Mouse (Mus musculus): ENCODE measurements around the gene Syt1.

Gene Syt1

DNA sequence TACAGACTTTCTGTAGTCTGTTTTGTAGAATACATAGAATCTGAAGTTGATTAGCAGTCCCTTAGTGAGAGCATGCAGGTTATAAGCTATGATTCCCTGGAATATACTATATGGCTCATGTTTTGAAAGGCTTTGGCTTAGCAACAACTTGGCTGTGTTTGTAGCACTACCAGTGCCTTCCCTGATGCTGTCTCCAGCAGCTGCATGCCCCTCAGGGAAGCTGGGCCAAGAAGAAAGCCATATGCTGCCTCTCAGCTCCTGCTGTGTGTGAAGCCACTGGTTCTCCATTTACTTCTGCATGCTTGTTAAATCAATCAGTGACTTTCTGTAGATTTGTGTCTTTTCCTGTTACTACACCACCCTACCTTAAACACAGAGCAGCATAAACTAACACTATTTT lies 245.2 kb downstream of the Syt1 start:
- no peak for DNase-seq (ENCODE audit: inconsistent ontology term)

DNA sequence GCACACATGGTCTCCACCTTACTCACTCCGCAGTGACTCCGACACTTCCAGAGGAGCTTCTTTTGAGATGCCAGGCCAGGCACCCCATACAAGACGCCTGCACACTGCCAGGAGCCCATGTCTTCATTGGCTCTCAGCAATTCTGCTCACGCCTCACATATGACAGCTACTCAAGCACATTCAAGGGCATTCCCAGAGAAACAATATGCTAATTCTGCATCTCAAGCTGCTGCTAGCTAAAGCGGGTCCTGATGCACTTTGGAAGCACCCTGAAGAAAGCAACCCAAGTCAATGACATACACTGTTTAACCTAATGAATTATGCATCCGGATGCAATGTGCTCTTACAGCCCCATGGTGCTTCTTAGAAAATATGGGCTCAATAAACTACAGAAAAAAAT lies 247.1 kb downstream of the Syt1 start:
- DNase-seq (ENCODE audit: inconsistent ontology term) = no peak

GRCm38 (mm10) chr10:108753304-108753703 lies 257.5 kb downstream of the Syt1 start:
- no peak for DNase-seq (ENCODE audit: inconsistent ontology term)

DNA sequence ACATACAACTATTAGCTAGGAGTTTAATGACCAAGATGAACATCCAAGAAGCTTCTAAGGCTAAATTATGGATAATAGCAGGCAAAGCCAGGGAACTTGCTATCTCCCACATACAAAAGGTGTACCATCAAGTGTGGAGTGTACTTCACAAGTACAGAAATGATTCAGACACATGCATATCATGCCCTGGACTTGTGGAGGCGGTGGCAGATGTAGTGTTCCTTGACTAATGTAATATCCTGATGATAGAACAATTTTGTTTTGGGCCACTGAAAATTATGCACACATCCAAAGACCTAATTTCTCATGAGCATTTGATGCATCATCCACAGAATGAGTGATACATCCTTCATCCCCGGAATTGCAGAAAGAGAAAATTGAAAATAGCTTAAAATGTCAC lies 267.0 kb downstream of the Syt1 start:
- no peak for DNase-seq (ENCODE audit: inconsistent ontology term)

DNA sequence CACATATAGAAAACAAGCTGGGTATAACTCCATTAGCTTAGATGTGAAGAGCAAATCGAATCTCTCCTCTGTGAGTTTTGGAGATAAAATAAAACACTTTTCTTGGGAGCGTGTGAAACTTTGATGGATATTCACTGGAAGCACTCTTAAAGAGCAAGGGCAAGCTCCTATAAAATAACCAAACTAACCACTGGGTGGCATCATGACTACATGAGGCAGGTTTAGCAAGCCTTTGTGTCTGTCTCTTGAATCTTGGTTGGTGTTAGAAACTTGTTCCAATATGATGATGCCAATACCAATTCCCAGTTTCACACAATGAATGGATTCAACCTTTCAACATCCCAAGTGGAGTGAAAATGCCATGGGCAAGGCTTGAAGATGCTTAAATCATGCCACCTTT lies 276.8 kb downstream of the Syt1 start:
- DNase-seq (ENCODE audit: inconsistent ontology term) = peak; percentile 53

- no peak for DNase-seq (ENCODE audit: inconsistent ontology term)
Observed at GRCm38 (mm10) chr10:108728961-108729360, 281.8 kb downstream of the Syt1 start.

GRCm38 (mm10) chr10:108726391-108726790 lies 284.4 kb downstream of the Syt1 start:
- DNase-seq (ENCODE audit: inconsistent ontology term) = no peak

- DNase-seq (ENCODE audit: inconsistent ontology term) = no peak
Observed at GRCm38 (mm10) chr10:108724878-108725277, 285.9 kb downstream of the Syt1 start.

GRCm38 (mm10) chr10:108710514-108710913 lies 300.3 kb downstream of the Syt1 start:
- no peak for DNase-seq (ENCODE audit: inconsistent ontology term)

- DNase-seq (ENCODE audit: inconsistent ontology term) = no peak
Observed at GRCm38 (mm10) chr10:108705658-108706057, 305.1 kb downstream of the Syt1 start.

DNA sequence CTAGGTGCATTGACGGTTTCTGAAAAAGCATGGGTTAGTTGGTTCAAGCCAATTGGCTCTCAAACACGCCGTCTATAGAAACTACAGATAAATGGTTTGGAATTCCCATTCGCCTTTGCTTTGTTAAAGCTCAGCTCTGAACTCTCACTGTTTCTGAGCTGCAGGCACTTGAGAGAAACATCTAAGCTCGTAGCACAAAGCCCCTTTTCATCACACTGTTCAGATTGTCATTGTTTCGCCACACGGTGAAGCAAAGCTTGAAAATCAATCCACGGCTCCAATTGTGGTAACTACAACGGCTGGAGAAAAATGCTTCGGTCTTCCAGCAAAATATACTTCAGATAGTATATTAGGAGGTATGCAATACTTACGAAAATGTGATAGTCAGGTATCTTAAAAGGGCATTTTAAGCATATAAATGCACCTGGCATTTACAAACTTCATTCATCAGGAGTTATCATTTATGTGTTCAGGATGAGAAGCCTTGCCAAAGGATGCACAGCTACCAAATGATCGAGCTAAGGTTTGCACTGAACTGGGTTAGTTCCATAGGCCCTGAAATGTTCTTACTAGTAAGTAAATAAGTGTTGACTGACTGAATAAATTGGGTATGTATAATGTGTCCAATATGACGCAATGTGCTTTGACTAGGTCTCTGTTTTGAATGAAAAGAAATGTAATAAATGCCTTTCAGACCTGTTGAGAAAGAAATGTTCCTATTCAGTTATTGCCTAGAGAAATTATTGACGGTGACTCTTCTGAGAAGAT lies 309.2 kb downstream of the Syt1 start:
- DNase-seq (ENCODE audit: inconsistent ontology term) = peak; percentile 48

DNA sequence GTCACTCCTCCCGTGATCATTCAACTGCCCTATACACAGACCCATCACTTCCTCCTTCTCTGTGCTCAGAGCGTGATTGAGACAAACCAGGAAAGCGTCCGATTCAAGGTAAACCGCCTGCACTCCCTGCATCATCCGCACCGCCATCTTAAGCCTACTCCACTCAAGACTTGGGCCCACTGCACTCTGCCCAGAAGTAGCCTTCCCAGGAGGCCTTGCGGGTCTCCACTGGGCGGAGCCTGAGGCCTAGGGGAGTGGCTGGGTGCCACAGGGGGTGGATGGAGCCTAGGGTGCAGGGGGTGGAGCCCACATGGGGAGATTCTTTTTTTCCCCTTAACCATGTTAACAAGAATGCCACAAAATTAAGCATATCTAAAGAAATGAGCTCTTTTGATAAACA lies 310.8 kb downstream of the Syt1 start, which contains the start of gene Gm5136:
Gene Gm5136 (minus strand): TSS at position 215 of the 400 bp plus-strand sequence.
- DNase-seq (ENCODE audit: inconsistent ontology term) = no peak

GRCm38 (mm10) chr10:108697062-108697461 lies 313.7 kb downstream of the Syt1 start:
- no peak for DNase-seq (ENCODE audit: inconsistent ontology term)

GRCm38 (mm10) chr10:108690954-108691353 lies 319.8 kb downstream of the Syt1 start:
- no peak for DNase-seq (ENCODE audit: inconsistent ontology term)

- DNase-seq (ENCODE audit: inconsistent ontology term) = no peak
Observed at GRCm38 (mm10) chr10:108686696-108687095, 324.1 kb downstream of the Syt1 start.

DNA sequence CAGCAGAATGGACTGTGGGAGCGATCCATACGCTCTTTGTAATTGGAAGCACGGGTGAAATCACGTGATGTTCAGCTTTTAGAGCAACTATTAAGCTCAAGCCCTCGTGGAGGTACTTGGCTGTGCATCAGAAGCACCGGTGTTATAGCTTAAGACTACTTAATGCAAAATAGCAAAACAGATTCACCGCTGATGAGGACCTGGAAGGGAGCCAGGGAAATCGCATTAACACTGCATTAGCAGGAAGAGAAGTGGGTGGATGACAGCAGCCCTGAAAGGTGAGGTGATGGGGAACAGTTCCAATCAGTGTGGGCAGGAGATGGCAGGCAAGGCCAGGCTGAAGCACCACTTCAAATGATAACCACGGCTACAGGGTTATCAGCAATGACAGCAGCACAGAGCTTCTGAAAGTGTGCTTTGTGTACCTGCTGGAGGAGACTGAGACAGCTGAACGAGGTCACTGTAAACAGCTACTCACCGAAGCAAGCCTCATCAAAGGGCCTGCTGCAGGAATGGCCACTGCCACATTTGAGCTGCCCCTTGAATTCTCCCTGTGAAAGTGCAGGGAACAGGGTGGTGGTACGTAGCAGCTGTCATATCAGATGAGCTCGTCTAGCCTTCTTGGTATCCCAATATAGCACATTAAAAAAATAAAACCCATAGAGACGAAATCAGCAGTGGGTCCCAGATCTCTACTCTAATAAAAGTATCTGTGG lies 330.9 kb downstream of the Syt1 start:
- DNase-seq (ENCODE audit: inconsistent ontology term) = no peak

DNA sequence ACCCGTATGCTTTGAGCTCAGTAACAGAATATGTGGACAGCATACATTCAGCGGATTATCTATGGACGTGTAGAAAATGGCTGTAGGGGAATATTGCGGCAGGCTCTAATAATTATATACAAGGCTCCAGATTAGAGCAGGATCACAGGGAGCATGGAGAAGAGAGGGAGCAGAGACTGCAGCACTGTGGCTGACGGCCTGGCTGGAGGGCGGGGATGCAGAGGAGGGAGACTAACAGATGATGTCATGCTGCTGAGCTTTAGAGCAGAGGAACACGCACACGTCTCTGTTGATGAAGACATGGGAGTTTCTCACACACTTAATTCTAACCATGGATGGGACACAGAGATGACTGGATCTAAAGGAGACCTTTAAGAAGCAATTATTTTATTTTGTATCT lies 333.7 kb downstream of the Syt1 start:
- DNase-seq (ENCODE audit: inconsistent ontology term) = no peak

- no peak for DNase-seq (ENCODE audit: inconsistent ontology term)
Observed at GRCm38 (mm10) chr10:108668944-108669343, 341.8 kb downstream of the Syt1 start.

- DNase-seq (ENCODE audit: inconsistent ontology term) = no peak
Observed at GRCm38 (mm10) chr10:108660295-108660694, 350.5 kb downstream of the Syt1 start.

- no peak for DNase-seq (ENCODE audit: inconsistent ontology term)
Observed at GRCm38 (mm10) chr10:108658300-108658699, 352.5 kb downstream of the Syt1 start.

GRCm38 (mm10) chr10:108657669-108658068 lies 353.1 kb downstream of the Syt1 start:
- DNase-seq (ENCODE audit: inconsistent ontology term) = no peak

DNA sequence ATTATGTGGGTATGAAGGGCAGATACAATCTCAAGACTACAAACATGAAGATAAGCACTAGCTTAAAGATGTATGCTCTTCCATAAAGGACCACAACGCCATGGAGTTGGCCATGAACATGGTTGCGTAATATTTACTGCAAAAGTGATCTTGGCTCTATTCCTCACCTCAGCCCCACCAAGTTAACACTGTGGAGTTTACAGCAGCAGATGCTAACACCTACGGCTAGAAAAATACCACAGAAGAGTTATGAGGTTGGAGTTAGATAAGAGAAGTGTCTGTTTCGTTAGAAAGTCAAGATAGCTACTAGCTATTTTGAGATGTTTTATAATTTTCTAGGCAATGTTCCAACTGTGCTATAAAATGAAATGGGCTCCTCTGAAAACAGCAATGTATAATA lies 353.9 kb downstream of the Syt1 start:
- no peak for DNase-seq (ENCODE audit: inconsistent ontology term)

GRCm38 (mm10) chr10:108655074-108655473 lies 355.7 kb downstream of the Syt1 start:
- no peak for DNase-seq (ENCODE audit: inconsistent ontology term)
